Mouse (Mus musculus) heart, adult 2 months (tissue): ENCODE results near the gene Ccdc124.

Experiments used
- CTCF ChIP-seq: fragments of 200-600 bp; IDR thresholded peaks from 2 replicates; pipeline ENCODE4 v1.8.1; 2022; ENCODE audit warnings: antibody characterized with exemption, mild to moderate bottlenecking, moderate library complexity
- EP300 ChIP-seq: fragments of 200-500 bp; IDR thresholded peaks from 2 replicates; pipeline ENCODE4 v1.6.1; 2011; ENCODE audit warnings: low read depth, low read length, control low read depth; ENCODE audit not compliant: insufficient read depth
- POLR2A ChIP-seq: fragments of 200-500 bp; IDR thresholded peaks from 2 replicates; pipeline ENCODE4 v1.6.1; 2011; ENCODE audit warnings: mild to moderate bottlenecking, low read depth, low read length, control low read depth; ENCODE audit not compliant: insufficient read depth

GRCm38 (mm10) chr8:70850947-70851346 is 22.8 kb downstream of the Ccdc124 start:
- no peak for TF ChIP-seq POLR2A
- TF ChIP-seq EP300: no peak
- TF ChIP-seq CTCF: no peak
